Comparison of ENCODE assay signal across 8 mouse cellular contexts in genomic region chr12:69501346-69501730, GRCm38 (mm10).
A peak's percentile ranks its signal among the peaks of the same experiment; 100 is the strongest.
DNase-seq lines count a peak whose midpoint lies in the region; ATAC-seq lines count a peak whose summit lies in the region.

No protein-coding gene starts in this region.

- peak overlapping the region; percentile 56 for H3K4me2 ChIP-seq in heart, embryonic 13.5 days
- peak overlapping the region; percentile 31; the same call in 1 of the 2 replicates for H3K4me2 ChIP-seq in midbrain, embryonic 12.5 days (replicated peaks)

- no peaks in the 10 kb centered on the region for H3K27me3 ChIP-seq in heart, embryonic 13.5 days (replicated peaks)
- peaks cover 28% of the 10 kb centered on the region for H3K27me3 ChIP-seq in hindbrain, embryonic 10.5 days (ENCODE audit: insufficient read depth, poor library complexity, severe bottlenecking)
- H3K27me3 ChIP-seq in midbrain, embryonic 12.5 days: no peaks in the 10 kb centered on the region; the same call in 1 of the 2 replicates

- no peak for DNase-seq in heart, postnatal 4 days
- no peak for DNase-seq in hindbrain, embryonic 10.5 days (ENCODE audit: low spot score)

- no peak for ATAC-seq in heart, embryonic 13.5 days (ENCODE audit: extremely low read depth, insufficient number of reproducible peaks, low FRiP score, low TSS enrichment)
- ATAC-seq in midbrain, embryonic 12.5 days (ENCODE audit: low FRiP score, low read depth): no peak
- ATAC-seq in erythroblast, adult 5-6 weeks (replicated peaks; ENCODE audit: low FRiP score, poor library complexity, severe bottlenecking): no peak
- no peak for ATAC-seq in megakaryocyte progenitor cell, adult 5-6 weeks (replicated peaks; ENCODE audit: poor library complexity)
- ATAC-seq in megakaryocyte-erythroid progenitor cell, adult 5-6 weeks (replicated peaks; ENCODE audit: low FRiP score, low TSS enrichment, poor library complexity, severe bottlenecking): no peak

- H3K9ac ChIP-seq in heart, embryonic 13.5 days: 0 out of 2 replicates have a peak overlapping the region, but pooled peaks have one; percentile 25
- no peak overlapping the region; the same call in 1 of the 2 replicates for H3K9ac ChIP-seq in midbrain, embryonic 12.5 days (replicated peaks)

- no peak overlapping the region for H3K4me3 ChIP-seq in heart, embryonic 13.5 days
- H3K4me3 ChIP-seq in brown adipose tissue, adult 24 weeks (ENCODE audit: insufficient read depth, low read depth, low read length): no peak overlapping the region
- no peak overlapping the region for H3K4me3 ChIP-seq in hindbrain, embryonic 10.5 days
- H3K4me3 ChIP-seq in midbrain, embryonic 12.5 days: no peak overlapping the region

- peak overlapping the region; percentile 90 for H3K27ac ChIP-seq in heart, embryonic 13.5 days (replicated peaks)
- H3K27ac ChIP-seq in brown adipose tissue, adult 24 weeks (replicated peaks; ENCODE audit: low read depth, low read length): peak overlapping the region; percentile 98
- H3K27ac ChIP-seq in hindbrain, embryonic 10.5 days: peak overlapping the region; percentile 84
- no peak overlapping the region; the same call in 1 of the 2 replicates for H3K27ac ChIP-seq in midbrain, embryonic 12.5 days (replicated peaks)

- H3K4me1 ChIP-seq in heart, embryonic 13.5 days: peaks cover 46% of the 10 kb centered on the region
- peaks cover 9% of the 10 kb centered on the region; the same call in 1 of the 2 replicates for H3K4me1 ChIP-seq in brown adipose tissue, adult 24 weeks (ENCODE audit: control insufficient read depth, insufficient read depth, insufficient read length, low read length)
- peaks cover 21% of the 10 kb centered on the region for H3K4me1 ChIP-seq in hindbrain, embryonic 10.5 days (replicated peaks)
- H3K4me1 ChIP-seq in midbrain, embryonic 12.5 days: peaks cover 17% of the 10 kb centered on the region

- 34% methylated on average over 2 of the region's 2 CpGs for WGBS in heart, embryonic 13.5 days
- WGBS in hindbrain, embryonic 10.5 days: 42% methylated on average over 2 of the region's 2 CpGs
- 47% methylated on average over 2 of the region's 2 CpGs for WGBS in midbrain, embryonic 12.5 days

- no peaks in the 10 kb centered on the region for H3K9me3 ChIP-seq in heart, embryonic 13.5 days
- H3K9me3 ChIP-seq in hindbrain, embryonic 10.5 days: no peaks in the 10 kb centered on the region
- no peaks in the 10 kb centered on the region for H3K9me3 ChIP-seq in midbrain, embryonic 12.5 days

- no peaks in the 10 kb centered on the region for H3K36me3 ChIP-seq in heart, embryonic 13.5 days
- H3K36me3 ChIP-seq in hindbrain, embryonic 10.5 days: no peaks in the 10 kb centered on the region
- no peaks in the 10 kb centered on the region for H3K36me3 ChIP-seq in midbrain, embryonic 12.5 days
